Mouse (Mus musculus) liver, embryonic 12.5 days (tissue): ENCODE measurements at regions not wholly inside any gene's neighbourhood (a gene's known extent, or its start where the extent isn't known, plus 50 kb on each side); places are given as distances from the start of the nearest gene placed in this dataset.

ENCODE experiments used
- ATAC-seq: fragments of 200-750 bp; cut with Nextera tagmentation; 2 replicates; pipeline ENCODE4 v1.8.0; 2017; ENCODE audit warnings: moderate number of reproducible peaks, mild to moderate bottlenecking, moderate library complexity
- H3K27ac ChIP-seq: fragments of 300-500 bp; sonication (generic); 2 replicates; pipeline ENCODE4 v1.5.1; 2016; ENCODE audit warnings: mild to moderate bottlenecking
- H3K27me3 ChIP-seq: fragments of 300-500 bp; sonication (generic); replicated peaks from 2 replicates; pipeline ENCODE4 v1.6.1; 2016; ENCODE audit warnings: mild to moderate bottlenecking, moderate library complexity
- H3K36me3 ChIP-seq: fragments of 300-500 bp; sonication (generic); 2 replicates; pipeline ENCODE4 v1.6.1; 2016; ENCODE audit warnings: mild to moderate bottlenecking, moderate library complexity
- H3K4me1 ChIP-seq: fragments of 300-500 bp; sonication (generic); 2 replicates; pipeline ENCODE4 v1.6.1; 2016
- H3K4me2 ChIP-seq: fragments of 300-500 bp; sonication (generic); 2 replicates; pipeline ENCODE4 v1.6.1; 2016; ENCODE audit warnings: mild to moderate bottlenecking, moderate library complexity
- H3K4me3 ChIP-seq: fragments of 300-500 bp; sonication (generic); 2 replicates; pipeline ENCODE4 v1.5.1; 2016; ENCODE audit warnings: mild to moderate bottlenecking, moderate library complexity
- H3K9ac ChIP-seq: fragments of 300-500 bp; sonication (generic); 2 replicates; pipeline ENCODE4 v1.6.1; 2016; ENCODE audit warnings: mild to moderate bottlenecking, moderate library complexity
- H3K9me3 ChIP-seq: fragments of 300-500 bp; sonication (generic); replicated peaks from 2 replicates; pipeline ENCODE4 v1.6.1; 2016; ENCODE audit warnings: mild to moderate bottlenecking, moderate library complexity
- WGBS: fragments of 180-500 bp; shearing (Covaris S2); methylation state at CpG from one replicate; pipeline ENCODE4 v1.1.7; 2016; ENCODE audit not compliant: insufficient replicate concordance; 5-methylcytosine and 5-hydroxymethylcytosine counted together

DNA sequence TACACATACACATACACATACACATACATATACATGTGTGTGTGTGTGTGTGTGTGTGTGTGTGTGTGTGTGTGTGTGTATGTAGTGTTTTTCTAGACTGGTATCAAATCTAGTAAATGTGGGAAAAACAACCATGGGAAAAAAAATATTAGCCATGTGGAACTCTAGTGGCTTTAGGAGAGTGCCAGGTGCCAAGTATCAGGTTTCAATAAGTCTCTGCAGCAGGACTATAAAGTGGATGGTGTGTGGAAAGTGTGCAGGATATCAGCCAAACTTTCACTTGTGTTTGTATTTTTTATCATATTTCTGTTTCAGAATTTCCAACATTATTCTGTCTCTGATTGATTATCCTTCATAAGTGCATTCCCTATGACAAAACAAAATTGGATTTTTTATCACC lies 653.3 kb upstream of the Fam98a start:
- Histone ChIP-seq H3K27ac (no peak overlapping the region), H3K4me2 (no peak overlapping the region), H3K4me1 (no peaks in the 10 kb centered on the region), H3K9me3 (no peaks in the 10 kb centered on the region), H3K27me3 (no peaks in the 10 kb centered on the region), H3K36me3 (no peaks in the 10 kb centered on the region), H3K4me3 (no peak overlapping the region), H3K9ac (no peak overlapping the region)
- ATAC-seq: no peak

DNA sequence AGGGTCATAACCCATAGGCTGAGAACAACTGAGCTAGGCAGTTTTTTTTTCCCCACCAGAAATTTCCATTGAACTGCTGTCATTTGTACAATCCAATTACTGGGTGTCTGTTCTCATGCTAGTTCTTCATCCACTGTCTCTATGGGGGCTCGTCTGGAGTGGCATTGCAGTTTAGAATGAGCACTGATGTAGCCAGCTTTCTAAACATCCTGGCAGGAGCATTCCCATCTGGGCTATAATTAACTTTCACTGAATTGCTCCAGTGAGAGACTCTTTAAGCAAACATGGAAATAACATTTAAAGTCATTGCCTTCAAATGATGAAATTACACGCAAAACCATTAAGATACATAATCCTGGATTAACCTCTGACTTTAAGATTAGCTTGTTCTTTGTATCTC lies 633.1 kb upstream of the Fam98a start:
- Histone ChIP-seq H3K4me1 (no peaks in the 10 kb centered on the region), H3K4me2 (no peak overlapping the region), H3K36me3 (no peaks in the 10 kb centered on the region), H3K27ac (no peak overlapping the region), H3K4me3 (no peak overlapping the region), H3K27me3 (no peaks in the 10 kb centered on the region), H3K9ac (no peak overlapping the region), H3K9me3 (no peaks in the 10 kb centered on the region)
- ATAC-seq: no peak
- 54% methylated on average over 2 of the region's 2 CpGs for WGBS

DNA sequence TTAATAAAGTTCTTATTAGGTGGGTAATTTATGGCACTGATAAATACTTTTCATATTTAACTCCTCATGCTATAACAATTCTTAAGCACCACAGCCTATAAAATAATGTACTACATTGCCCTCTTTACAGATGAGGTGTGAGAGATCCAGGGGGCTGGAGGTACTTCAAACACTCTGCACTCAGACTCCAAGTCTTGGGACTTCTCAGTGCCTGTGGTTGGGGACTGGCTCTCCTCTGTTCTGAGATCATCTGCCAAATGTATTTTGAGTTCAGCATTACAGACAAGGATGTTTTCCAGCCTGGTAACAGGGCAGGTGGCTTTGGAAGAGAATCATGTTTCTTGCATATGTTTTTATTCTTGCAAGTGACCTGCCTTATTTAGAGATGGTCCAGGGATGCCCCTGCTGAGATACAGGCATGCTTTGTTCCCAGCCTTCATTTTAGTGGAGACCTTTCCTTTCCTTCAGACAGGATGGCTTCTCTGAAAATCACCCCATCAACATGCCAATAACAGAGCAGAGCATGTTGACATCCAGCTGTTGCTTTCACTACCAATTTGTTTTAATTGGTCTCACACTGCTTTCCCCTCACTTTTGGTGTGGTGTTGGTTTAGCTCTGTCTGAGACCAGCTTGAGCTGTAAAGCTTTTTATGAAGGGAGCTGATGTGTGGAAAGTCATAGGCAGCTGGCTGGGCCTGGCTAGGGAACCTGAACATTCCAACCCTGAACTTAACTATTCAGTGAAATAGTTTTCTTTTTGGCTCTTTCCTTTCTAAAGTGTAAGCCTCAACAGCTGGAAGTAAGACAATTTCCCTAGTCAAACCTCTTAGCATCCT lies 585.1 kb upstream of the Fam98a start:
- no peaks in the 10 kb centered on the region for H3K4me1 ChIP-seq
- no peaks in the 10 kb centered on the region for H3K9me3 ChIP-seq
- no peaks in the 10 kb centered on the region for H3K36me3 ChIP-seq
- no peak overlapping the region for H3K4me2 ChIP-seq
- no peak overlapping the region for H3K27ac ChIP-seq
- no peak for ATAC-seq
- H3K27me3 ChIP-seq: no peaks in the 10 kb centered on the region
- no peak overlapping the region for H3K9ac ChIP-seq
- H3K4me3 ChIP-seq: no peak overlapping the region

DNA sequence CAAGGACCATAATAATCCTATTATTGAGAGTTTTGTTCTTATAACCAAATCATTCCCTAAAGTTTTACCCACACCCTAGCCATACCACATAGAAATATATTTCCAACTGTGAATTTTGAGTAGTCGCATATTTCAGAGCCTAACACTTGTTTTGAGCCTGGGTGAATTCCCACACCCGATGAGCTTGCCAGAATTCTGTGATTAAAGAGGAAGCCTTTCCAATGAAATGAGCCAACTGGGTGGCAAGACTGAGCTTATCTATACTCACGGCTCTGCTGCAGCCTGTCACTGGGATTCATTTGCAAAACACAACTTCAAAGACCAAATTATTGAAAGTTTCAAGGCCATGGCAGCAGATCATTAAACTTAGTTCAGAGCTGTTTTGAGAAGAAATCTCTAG lies 582.3 kb upstream of the Fam98a start:
- no peak overlapping the region for H3K27ac ChIP-seq
- H3K4me1 ChIP-seq: no peaks in the 10 kb centered on the region
- ATAC-seq: no peak
- peaks cover 5% of the 10 kb centered on the region; the same call in 1 of the 2 replicates for H3K9me3 ChIP-seq
- H3K4me2 ChIP-seq: no peak overlapping the region
- no peak overlapping the region for H3K9ac ChIP-seq
- H3K36me3 ChIP-seq: no peaks in the 10 kb centered on the region
- no peaks in the 10 kb centered on the region for H3K27me3 ChIP-seq
- H3K4me3 ChIP-seq: no peak overlapping the region
- 49% methylated on average over 3 of the region's 3 CpGs for WGBS

DNA sequence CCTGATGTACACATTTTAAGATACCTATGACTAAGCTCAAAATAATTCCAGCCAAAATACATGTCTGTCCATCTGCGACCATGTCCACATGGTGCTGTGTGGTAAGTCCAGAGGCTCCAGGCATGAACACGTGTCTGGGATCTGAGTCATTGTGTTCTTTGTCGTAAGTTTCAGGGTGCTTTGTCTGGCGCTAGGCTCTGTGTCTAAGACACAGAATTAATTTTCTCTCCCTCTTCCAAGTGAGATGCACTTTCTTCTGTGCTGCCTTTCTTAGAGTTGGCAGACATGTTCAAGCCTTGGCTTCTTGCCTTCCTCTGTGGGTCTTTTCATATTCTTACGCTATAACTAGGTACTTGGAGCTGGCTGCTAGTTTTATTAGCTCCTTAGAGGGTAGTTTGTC lies 573.5 kb upstream of the Fam98a start:
- H3K4me3 ChIP-seq: no peak overlapping the region
- no peak overlapping the region for H3K4me2 ChIP-seq
- no peaks in the 10 kb centered on the region for H3K36me3 ChIP-seq
- ATAC-seq: no peak
- H3K27me3 ChIP-seq: no peaks in the 10 kb centered on the region
- no peak overlapping the region for H3K27ac ChIP-seq
- WGBS: 77% methylated on average over 5 of the region's 5 CpGs
- H3K9ac ChIP-seq: no peak overlapping the region
- H3K9me3 ChIP-seq: peaks cover 7% of the 10 kb centered on the region; the same call in 1 of the 2 replicates
- H3K4me1 ChIP-seq: no peaks in the 10 kb centered on the region

DNA sequence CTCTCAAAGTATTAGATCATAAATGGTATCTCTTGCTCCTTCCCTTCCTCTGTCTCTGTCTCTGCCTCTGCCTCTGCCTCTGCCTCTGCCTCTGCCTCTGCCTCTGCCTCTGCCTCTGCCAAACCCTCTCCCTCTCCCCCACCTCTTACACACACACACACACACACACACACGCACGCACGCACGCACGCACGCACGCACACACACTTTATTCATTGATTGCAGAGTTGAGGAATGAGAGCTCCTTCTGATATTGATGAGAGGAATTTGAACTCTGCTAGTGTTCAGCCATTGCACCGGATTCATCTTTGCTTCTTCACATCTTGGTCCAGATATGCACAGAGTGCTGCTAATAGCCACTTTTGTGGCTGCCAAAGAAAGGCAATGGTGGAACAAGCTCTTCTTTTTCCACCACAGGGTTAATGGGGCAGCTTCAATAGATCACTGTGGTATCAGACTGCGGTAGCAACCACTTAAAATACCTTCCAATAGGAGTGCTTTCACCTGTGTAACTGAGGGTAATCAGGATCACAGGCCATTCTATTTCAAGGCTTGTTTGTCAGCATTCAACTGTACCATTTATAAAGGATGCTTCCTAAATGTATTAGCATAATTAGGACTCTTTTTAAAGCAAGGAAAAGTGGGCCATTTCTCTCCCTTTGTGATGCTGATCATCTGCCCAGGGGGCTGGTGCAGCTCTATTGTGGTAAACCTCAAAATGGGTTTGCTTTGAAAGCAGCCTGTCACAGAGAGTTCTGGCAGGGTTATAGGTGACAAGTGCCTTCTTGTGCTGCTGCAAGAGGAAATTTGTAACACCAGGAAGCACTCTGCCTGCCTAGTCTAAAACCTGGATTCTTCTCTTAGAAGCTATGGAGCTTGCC lies 559.8 kb upstream of the Fam98a start:
- no peak overlapping the region for H3K4me2 ChIP-seq
- no peaks in the 10 kb centered on the region for H3K36me3 ChIP-seq
- H3K9me3 ChIP-seq: 0 out of 2 replicates have a peak, but pooled peaks cover 4% of the 10 kb centered on the region
- H3K27me3 ChIP-seq: no peaks in the 10 kb centered on the region
- WGBS: 65% methylated on average over 9 of the region's 9 CpGs
- no peak overlapping the region for H3K27ac ChIP-seq
- no peak for ATAC-seq
- H3K4me3 ChIP-seq: no peak overlapping the region
- H3K9ac ChIP-seq: no peak overlapping the region
- no peaks in the 10 kb centered on the region for H3K4me1 ChIP-seq

DNA sequence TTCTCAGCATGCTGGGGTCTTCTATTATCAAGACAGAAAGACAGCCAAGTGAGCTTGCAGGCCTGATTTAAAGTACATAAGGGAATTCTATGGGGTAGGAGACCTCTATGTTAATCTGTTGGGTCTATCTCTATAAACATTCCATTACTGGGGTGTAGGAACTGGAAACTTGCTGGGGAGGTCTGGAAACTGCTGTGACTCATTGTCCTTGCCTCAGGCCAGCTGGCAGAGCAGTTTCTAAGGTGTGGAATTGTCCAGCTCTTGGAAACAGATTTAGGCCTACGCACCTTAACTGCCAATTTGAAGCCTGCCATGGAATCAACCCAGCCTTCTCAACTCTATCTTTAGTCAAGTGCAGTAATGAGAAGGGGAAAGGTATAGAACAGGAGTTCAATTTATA lies 559.1 kb upstream of the Fam98a start:
- Histone ChIP-seq H3K9ac (no peak overlapping the region), H3K27ac (no peak overlapping the region), H3K9me3 (0 out of 2 replicates have a peak, but pooled peaks cover 4% of the 10 kb centered on the region), H3K4me3 (no peak overlapping the region), H3K36me3 (no peaks in the 10 kb centered on the region), H3K4me2 (no peak overlapping the region), H3K27me3 (no peaks in the 10 kb centered on the region), H3K4me1 (no peaks in the 10 kb centered on the region)
- ATAC-seq: no peak
- 89% methylated on average over 1 of the region's 1 CpGs for WGBS

- Histone ChIP-seq H3K36me3 (no peaks in the 10 kb centered on the region), H3K27me3 (no peaks in the 10 kb centered on the region), H3K4me1 (no peaks in the 10 kb centered on the region), H3K4me3 (no peak overlapping the region), H3K9me3 (no peaks in the 10 kb centered on the region), H3K4me2 (no peak overlapping the region), H3K9ac (no peak overlapping the region), H3K27ac (no peak overlapping the region)
- ATAC-seq: no peak
- 65% methylated on average over 3 of the region's 3 CpGs for WGBS
Observed at GRCm38 (mm10) chr17:76083536-76083935, 531.8 kb upstream of the Fam98a start.

- H3K4me1 ChIP-seq: no peaks in the 10 kb centered on the region
- no peak for ATAC-seq
- no peak overlapping the region for H3K9ac ChIP-seq
- H3K27me3 ChIP-seq: no peaks in the 10 kb centered on the region
- H3K4me3 ChIP-seq: no peak overlapping the region
- H3K4me2 ChIP-seq: no peak overlapping the region
- WGBS: 55% methylated on average over 2 of the region's 2 CpGs
- no peaks in the 10 kb centered on the region for H3K36me3 ChIP-seq
- H3K27ac ChIP-seq: no peak overlapping the region
- no peaks in the 10 kb centered on the region for H3K9me3 ChIP-seq
Observed at GRCm38 (mm10) chr17:76081780-76082179, 530.0 kb upstream of the Fam98a start.

GRCm38 (mm10) chr17:76046438-76046837 lies 494.7 kb upstream of the Fam98a start:
- no peaks in the 10 kb centered on the region for H3K9me3 ChIP-seq
- H3K4me2 ChIP-seq: no peak overlapping the region
- H3K4me1 ChIP-seq: no peaks in the 10 kb centered on the region
- no peaks in the 10 kb centered on the region for H3K36me3 ChIP-seq
- WGBS: 77% methylated on average over 1 of the region's 1 CpGs
- no peak for ATAC-seq
- H3K27me3 ChIP-seq: no peaks in the 10 kb centered on the region
- H3K9ac ChIP-seq: no peak overlapping the region
- H3K27ac ChIP-seq: no peak overlapping the region
- no peak overlapping the region for H3K4me3 ChIP-seq

GRCm38 (mm10) chr17:76032710-76033109 lies 481.0 kb upstream of the Fam98a start:
- Histone ChIP-seq H3K27me3 (no peaks in the 10 kb centered on the region), H3K4me3 (no peak overlapping the region), H3K9ac (no peak overlapping the region), H3K9me3 (peaks cover 4% of the 10 kb centered on the region; the same call in 1 of the 2 replicates), H3K4me2 (no peak overlapping the region), H3K4me1 (no peaks in the 10 kb centered on the region), H3K27ac (no peak overlapping the region), H3K36me3 (no peaks in the 10 kb centered on the region)
- ATAC-seq: no peak
- WGBS: 50% methylated on average over 1 of the region's 1 CpGs

GRCm38 (mm10) chr17:76008011-76008410 lies 456.3 kb upstream of the Fam98a start:
- H3K36me3 ChIP-seq: no peaks in the 10 kb centered on the region
- no peaks in the 10 kb centered on the region for H3K9me3 ChIP-seq
- no peak overlapping the region for H3K9ac ChIP-seq
- no peak overlapping the region for H3K27ac ChIP-seq
- H3K27me3 ChIP-seq: no peaks in the 10 kb centered on the region
- no peak overlapping the region for H3K4me3 ChIP-seq
- no peak for ATAC-seq
- H3K4me2 ChIP-seq: no peak overlapping the region
- WGBS: 58% methylated on average over 1 of the region's 1 CpGs
- no peaks in the 10 kb centered on the region for H3K4me1 ChIP-seq
